Mouse (Mus musculus): ENCODE data around the gene Gmds.

The Gmds gene

GRCm38 (mm10) chr13:31892913-31893514 is 445.5 kb downstream of the Gmds start:
- DNase-seq (ENCODE audit: low read depth in 1 of 2, low spot score in 2 of 2): no peak

- DNase-seq (ENCODE audit: low read depth in 1 of 2, low spot score in 2 of 2): no peak
These were observed 450.0 kb downstream of the Gmds start for GRCm38 (mm10) chr13:31888500-31888899.

- DNase-seq (ENCODE audit: low read depth in 1 of 2, low spot score in 2 of 2): no peak
These were observed 452.8 kb downstream of the Gmds start for GRCm38 (mm10) chr13:31885769-31886168.

DNA sequence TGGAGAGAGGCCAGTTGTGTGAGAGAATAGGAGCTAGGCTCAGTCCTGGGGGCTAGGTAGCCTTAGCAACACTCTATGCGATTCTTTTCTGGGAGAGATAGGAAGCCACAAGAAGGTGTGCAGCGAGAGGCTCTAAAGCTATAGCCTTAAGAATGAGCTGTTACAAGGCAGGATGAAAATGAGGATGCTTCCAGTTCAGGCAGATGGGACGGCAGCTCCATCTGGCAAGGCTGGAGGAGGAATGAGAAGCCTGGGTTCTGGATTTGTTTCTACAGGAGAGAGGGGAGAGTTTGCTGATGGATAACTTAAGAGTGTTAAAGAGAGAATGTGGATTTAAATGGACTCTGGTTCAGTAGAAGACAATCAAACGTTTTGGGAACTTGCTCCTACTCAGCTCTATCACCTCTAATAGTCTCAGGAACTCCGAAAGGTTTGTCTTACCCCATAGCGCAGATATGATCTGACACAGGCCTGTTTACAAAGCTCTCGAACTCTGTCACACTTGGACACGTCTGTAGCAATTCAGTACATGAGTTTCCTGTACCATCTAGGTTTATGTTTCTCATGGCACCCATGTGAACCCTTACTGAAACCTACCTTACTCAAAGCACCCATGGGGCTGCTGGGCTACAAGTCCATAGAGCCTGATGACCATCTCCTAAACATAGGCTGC is 459.6 kb downstream of the Gmds start:
- no peak for DNase-seq (ENCODE audit: low read depth in 1 of 2, low spot score in 2 of 2)

- DNase-seq (ENCODE audit: low read depth in 1 of 2, low spot score in 2 of 2): no peak
These were observed 461.5 kb downstream of the Gmds start for GRCm38 (mm10) chr13:31877061-31877460.

- DNase-seq (ENCODE audit: low read depth in 1 of 2, low spot score in 2 of 2): no peak
These were observed 464.1 kb downstream of the Gmds start for GRCm38 (mm10) chr13:31874427-31874826.

DNA sequence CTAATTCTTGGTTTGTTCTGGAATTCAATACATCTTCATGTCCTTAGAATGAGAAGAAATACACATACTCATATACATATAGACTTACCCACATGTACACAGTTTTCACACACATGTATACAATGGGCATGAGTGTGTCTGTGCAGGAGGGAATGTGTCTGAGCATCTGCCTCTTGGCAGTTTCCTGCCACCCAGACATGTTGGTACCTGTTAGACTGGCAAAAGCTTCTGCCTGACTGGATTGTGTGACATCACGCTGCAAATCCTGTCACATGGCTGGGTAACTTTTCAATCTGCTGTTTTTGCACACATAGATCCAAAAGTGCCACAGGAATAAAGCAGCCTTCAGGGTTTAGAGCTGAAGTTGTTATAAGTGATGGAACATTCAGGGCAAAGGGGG is 465.3 kb downstream of the Gmds start:
- DNase-seq (ENCODE audit: low read depth in 1 of 2, low spot score in 2 of 2): no peak

- DNase-seq (ENCODE audit: low read depth in 1 of 2, low spot score in 2 of 2): no peak
These were observed 473.8 kb downstream of the Gmds start for GRCm38 (mm10) chr13:31864786-31865185.

DNA sequence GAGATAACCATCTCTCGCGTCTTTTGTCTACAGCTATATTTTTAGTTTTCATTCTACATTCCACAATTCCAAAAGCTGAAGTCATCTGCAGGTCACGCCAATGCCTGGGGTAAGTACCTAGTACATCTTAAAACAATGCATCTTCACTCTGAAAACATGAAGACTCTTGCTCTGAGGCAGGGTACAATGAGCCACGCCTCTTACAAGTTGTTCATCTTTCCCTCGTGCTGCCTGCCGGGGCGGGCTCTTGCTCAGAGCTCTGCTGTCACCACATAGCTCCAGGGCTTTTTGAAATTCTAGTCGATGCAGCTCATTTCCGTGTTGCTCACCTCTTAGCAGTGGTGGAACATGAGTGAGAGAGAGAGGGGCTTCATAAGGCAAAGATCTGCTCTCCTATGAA is 475.1 kb downstream of the Gmds start:
- DNase-seq (ENCODE audit: low read depth in 1 of 2, low spot score in 2 of 2): no peak

GRCm38 (mm10) chr13:31860200-31860599 is 478.3 kb downstream of the Gmds start:
- DNase-seq (ENCODE audit: low read depth in 1 of 2, low spot score in 2 of 2): no peak

DNA sequence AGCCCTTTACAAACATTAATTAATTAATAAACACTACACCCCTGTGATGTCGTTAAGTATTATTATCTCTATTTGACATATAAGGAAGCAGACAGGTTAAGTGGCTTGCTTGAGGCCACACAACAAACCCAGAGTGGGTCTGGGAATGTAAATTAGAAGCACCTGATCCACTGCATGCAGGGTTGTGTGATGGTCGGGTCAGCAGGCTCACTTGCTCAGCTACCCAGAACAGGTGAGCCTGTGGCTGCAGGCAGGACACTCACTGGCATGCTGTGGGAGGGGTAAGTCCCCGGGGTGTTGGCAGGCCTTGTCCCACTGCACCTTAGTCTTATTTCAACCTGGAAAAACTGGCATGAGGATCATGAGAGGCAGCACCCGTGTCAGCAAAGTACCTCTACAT is 484.5 kb downstream of the Gmds start:
- DNase-seq (ENCODE audit: low read depth in 1 of 2, low spot score in 2 of 2): no peak

DNA sequence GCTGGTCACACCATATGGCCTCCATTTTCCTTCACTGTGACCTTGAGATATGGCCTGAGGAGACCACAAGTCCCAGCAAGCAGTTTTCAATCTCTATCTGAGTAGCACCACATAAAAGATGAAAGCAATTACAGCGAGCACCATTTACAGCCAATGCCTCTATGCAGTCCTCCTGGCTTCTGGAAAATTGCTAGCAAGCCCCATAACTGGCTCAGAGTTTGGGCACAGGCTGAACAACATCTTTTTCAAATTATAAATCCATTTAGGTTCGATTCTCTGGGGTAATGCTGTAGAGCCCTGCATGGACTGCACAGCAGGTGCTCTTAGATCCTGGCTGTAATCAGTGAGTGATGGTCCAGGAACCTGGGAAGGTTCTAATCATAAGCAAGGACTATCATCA is 485.0 kb downstream of the Gmds start:
- no peak for DNase-seq (ENCODE audit: low read depth in 1 of 2, low spot score in 2 of 2)

- DNase-seq (ENCODE audit: low read depth in 1 of 2, low spot score in 2 of 2): no peak
These were observed 489.1 kb downstream of the Gmds start for GRCm38 (mm10) chr13:31849258-31849971.

GRCm38 (mm10) chr13:31835802-31836201 is 502.7 kb downstream of the Gmds start:
- no peak for DNase-seq (ENCODE audit: low read depth in 1 of 2, low spot score in 2 of 2)

DNA sequence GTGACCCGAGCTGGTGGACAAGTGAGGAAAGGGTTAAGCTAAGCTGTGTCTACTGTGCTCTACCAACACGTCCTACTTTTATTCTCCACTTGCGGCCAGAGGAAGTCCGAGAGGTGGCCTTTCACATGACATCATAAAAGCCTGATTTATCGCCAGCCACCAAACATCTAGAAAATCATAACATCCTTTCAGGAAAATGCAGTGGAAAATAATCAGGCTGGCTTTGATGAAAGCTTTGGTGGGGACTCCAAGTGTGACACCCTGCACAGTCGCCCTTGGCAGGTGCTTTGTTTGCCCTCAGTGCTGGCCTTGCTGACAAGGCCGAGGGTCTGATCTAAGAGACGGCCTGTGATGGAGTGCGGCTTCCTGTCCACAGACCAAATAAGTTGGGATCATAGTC is 508.2 kb downstream of the Gmds start:
- DNase-seq (ENCODE audit: low read depth in 1 of 2, low spot score in 2 of 2): no peak

DNA sequence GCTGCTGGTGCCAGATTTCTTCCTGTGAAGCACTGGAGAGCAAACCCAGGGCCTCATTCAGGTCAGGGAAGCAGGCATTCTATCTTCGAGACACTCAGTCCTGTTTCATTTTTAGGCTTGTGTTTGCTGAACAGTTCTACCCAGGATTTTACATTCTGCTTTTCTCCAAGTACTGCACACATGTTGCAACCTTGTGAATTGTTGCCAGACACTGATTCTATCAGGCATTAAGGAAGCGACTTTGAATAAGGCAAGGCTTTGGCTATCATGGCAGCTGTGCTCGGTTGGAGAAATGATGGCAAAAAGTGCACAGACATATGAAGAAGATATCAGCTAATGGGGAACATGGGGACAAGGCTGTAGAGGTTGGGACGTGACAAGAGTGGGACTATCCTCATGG is 510.1 kb downstream of the Gmds start:
- no peak for DNase-seq (ENCODE audit: low read depth in 1 of 2, low spot score in 2 of 2)

GRCm38 (mm10) chr13:31827820-31828332 is 510.7 kb downstream of the Gmds start:
- DNase-seq (ENCODE audit: low read depth in 1 of 2, low spot score in 2 of 2): no peak

- no peak for DNase-seq (ENCODE audit: low read depth in 1 of 2, low spot score in 2 of 2)
These were observed 511.4 kb downstream of the Gmds start for GRCm38 (mm10) chr13:31827160-31827559.

DNA sequence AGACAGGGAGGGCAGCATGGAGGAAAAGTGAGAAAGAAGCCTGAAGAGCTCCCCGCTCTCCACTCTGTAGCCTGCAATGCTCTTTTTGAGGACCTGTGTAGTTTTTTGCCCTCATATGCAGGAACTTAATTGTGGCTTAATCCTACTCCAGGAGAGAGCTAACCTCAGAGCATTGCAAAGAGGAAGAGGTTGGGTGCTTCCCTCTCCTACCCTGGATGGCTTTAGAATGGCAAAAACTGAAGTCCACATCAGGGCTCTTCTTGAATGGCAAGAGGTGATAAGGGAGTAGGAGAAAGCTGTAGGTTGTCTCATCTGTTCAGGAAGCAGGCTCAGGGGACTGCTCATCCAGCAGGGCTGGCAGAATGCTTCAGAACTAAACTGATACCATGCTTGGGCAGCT is 513.4 kb downstream of the Gmds start:
- DNase-seq (ENCODE audit: low read depth in 1 of 2, low spot score in 2 of 2): no peak

DNA sequence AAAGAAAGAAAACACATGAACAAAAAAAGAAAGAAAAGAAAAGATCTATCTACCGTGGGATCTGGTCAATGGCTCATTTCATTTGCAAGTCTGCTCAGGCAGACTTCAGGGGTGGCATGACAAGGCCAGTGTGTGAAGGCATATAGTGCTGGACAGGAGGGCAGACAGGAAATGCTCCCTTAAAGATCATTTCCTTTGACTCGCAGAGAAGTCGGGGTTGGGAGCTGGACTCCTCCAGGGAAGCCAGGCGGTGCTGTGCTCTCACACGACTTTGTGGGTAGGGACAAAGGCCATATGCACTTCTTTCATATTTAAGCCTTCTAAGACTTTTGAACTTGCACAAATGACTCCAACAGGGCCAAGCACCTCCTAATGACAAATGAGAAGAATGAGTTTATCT is 515.2 kb downstream of the Gmds start:
- no peak for DNase-seq (ENCODE audit: low read depth in 1 of 2, low spot score in 2 of 2)

GRCm38 (mm10) chr13:31821050-31821449 is 517.5 kb downstream of the Gmds start:
- no peak for DNase-seq (ENCODE audit: low read depth in 1 of 2, low spot score in 2 of 2)

GRCm38 (mm10) chr13:31820587-31821017 is 517.9 kb downstream of the Gmds start:
- no peak for DNase-seq (ENCODE audit: low read depth in 1 of 2, low spot score in 2 of 2)
